Mouse (Mus musculus) telencephalon, adult 2 months (tissue): ENCODE data around the gene Capn12.
"Not testable (repeated sequence)": the region's sequence is repeated elsewhere in the genome, so short reads cannot be mapped to it uniquely, and the experiment has no call there.

Experiments
- DNase-seq: peaks from one replicate; pipeline ENCODE4 v3.0.0-alpha.2; 2011; ENCODE audit warnings: low read depth, low spot score

Capn12 gene

GRCm38 (mm10) chr7:28877856-28878255 is 3.4 kb upstream of the Capn12 start:
- no peak for DNase-seq

GRCm38 (mm10) chr7:28879606-28880005 is 1.6 kb upstream of the Capn12 start:
- no peak for DNase-seq

DNA sequence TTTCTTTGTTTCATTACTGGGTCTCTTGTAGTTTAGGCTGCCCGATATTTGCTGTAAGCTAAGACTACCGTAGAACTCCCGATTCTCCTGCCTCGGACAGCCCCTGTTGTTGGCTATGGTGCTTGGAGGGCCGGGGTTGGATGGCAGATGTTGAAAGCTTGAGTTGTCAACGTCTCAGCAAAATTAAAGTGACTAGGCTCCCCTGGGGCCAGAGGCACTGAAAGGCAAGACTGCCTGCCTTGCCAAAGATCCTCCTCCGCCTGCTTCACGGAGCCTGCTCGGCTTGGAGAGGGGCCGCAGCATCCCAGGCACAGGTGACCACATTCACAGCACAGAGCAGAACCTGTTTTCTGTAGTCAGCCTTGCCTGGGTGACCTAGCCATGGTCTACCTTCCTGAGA is 668 bp upstream of the Capn12 start:
- DNase-seq: no peak

- no peak for DNase-seq
Observed at GRCm38 (mm10) chr7:28883039-28883438, 1.8 kb downstream of the Capn12 start.

GRCm38 (mm10) chr7:28883704-28884103 is 2.5 kb downstream of the Capn12 start:
- DNase-seq: not testable (repeated sequence)

DNA sequence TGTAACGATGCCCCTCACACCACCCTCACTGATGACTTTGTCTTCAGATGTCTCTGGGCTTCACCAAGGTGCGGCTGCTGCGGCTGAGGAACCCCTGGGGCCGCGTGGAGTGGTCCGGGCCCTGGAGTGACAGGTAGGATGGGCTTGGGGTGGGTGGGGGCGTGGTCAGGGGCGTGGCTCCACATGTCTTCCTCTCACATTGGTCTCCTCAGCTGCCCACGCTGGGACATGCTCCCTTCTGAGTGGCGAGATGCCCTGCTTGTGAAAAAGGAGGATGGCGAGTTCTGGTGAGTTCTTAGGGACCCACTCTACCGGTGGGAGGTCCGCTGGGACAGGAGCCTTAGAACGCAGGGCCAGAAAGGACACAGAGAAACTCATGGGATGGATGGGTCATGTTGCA is 5.3 kb downstream of the Capn12 start:
- no peak for DNase-seq

GRCm38 (mm10) chr7:28888701-28889161 is 7.5 kb downstream of the Capn12 start:
- DNase-seq: no peak

- DNase-seq: no peak
Observed at GRCm38 (mm10) chr7:28892601-28893000, 11.4 kb downstream of the Capn12 start.

DNA sequence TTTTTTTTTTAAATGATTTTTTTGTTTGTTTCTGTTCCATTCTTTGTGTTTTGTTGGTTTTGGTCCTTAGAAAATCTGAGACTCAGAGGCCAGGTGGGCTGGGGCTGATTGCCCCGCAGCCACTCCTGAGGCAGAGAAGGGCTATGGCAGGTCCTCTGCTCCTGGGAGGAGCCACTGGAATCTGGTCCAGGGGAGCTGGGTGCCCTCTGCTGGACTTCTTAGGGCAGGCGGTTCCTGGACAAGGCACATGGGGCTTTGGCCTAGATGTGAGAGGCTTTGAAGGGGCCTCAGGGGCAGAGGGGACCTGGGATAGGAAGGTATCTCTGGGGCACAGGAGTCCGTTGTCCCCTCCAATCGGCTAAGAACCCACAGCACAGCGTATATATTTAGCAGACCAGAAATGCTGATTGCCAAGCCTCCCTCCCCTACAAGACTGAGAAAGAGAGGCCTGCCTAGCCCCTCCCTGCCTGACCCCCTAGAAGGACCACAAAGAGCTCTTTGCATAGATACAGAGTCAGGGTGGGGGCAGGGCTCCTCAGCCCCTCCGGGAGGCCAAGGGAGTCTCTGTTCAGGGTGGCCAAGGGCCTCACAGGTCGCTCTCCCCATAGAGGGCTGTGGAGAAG is 12.5 kb downstream of the Capn12 start:
- DNase-seq: no peak

DNA sequence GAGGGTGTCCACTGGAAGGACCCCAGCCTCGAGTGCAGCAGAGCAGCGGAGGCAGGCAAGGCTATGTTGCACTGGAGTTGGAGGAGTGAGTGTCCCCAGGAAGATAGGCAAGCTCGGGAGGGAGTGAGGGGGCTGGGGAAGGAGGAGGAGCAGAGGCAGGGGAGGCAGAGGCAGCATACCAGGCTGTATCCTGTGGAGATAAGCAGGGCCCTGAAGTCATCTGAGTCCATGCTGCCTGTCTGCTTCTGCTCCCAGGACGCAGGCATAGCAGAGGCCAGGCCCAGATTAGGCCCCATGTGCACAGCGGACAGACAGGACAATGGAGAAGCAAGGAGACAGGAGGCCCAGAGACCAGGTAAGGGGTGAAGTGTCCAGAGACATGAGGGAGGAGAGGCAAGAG is 13.7 kb downstream of the Capn12 start:
- no peak for DNase-seq

DNA sequence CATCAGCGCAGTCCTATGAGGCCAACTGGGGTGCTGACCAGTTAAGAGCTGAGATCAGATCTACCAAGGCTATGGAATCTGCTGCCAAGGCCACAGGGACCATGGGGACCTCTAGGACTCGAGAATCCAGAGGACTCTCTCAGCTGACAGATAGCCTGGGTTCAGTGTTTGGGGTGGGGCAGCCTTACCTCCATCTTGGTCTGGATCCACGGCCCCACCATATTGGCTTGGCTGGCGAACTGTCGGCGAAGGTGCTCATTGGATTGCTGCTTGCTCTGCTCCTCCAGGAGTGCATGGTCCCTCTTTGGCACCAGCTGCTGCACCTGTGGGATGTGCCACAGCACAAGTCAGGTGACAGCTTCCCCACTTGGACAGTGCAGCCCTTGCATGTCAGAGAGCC is 16.4 kb downstream of the Capn12 start:
- no peak for DNase-seq

DNA sequence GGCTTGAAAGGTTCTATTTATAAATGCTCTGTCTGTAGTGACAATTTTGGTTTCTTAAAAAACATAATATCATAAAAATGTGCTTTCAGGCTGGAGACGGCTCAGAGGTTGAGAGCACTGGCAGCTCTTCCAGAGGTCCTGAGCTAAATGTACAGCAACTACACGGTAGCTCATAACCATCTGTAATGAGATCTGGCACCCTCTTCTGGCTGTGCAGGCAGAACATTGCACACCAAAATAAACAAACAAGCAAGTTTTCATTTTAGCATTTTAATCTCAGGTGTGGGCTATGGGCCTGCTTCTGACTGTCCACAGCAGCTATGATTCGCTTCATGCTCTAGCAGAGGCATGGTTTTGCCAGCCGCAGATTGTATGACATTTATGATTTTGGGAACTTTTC is 18.8 kb downstream of the Capn12 start:
- no peak for DNase-seq

DNA sequence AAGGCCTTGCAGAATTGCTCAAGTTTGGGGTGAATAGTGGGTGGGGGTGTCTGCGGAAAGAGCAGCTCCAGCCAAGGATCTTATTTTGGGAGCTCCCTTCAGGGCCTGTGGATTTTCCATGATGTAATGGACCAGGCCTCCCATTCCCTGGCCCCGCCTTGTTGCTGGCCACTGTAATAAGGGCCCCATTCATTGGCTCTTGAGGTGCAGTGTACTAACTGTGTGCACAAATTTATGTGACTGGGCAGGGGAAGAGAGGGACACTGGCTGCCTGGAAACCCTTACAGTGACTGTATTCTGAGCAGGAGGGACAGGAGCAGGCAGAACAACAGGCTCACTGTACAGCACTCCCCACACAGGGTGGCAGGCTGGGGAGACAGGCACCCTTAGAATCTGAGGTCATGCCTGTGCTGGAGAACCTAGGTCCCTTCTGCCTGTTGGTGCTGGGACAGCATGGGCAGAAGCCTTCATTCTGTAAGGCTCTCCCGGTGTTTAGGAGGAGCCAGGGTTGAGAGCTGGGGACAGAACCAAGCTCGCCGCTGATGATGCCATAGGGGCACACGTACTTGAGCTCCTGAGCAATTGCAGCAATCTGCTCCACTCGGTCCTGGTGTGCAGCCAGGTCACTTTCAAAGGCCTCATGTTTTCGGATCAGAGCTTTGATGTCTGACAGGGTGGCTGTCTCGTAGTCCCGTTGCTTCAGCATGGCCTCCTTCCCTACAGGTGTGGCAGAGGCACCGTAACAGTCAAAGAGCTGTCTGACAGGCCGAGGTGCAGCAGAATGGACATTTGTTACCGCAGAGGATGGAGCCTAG is 20.3 kb downstream of the Capn12 start:
- peak; percentile 69 for DNase-seq

- DNase-seq: no peak
Observed at GRCm38 (mm10) chr7:28902180-28902579, 21.0 kb downstream of the Capn12 start.

- peak; percentile 92 for DNase-seq
Observed at GRCm38 (mm10) chr7:28902809-28903208, 21.6 kb downstream of the Capn12 start.

DNA sequence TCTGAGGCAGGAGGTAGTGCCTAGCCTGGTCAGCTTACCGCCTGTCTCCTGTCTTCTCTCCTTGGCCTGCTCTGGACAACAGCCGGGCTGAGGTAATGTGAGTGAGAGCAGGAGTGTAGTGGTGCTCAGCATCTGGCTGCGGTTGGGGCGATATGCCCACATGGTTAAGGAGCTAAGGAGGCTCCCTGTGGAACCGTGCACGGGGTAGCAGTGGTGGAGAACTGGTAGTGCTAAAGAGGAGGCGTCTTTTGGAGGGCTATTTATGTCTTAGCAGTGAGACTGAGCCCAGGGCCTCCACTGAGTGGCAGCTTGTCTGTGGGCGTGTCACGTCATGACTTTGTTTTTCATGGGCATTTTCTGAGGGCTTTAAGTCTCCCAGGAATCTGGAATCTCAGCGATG is 22.6 kb downstream of the Capn12 start:
- DNase-seq: peak; percentile 93

DNA sequence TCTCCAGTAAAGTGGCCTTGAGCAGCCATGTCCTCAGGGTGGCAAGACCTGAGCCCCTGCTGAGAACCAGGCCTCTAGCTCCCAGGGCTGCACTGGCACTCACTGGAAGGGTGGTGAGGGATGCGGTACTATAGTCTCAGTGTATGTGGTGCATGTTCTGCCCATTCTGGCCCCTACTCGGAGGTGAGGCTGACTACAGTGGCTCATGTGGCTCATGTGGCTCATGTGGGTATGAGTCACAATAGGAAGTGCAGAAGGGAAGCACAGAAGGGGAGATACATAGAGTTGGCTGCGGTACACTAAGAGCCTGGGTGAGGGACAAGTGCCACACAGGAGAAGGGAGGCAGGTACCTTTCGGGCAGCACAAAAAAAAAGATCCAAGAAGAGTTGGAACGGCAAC is 26.0 kb downstream of the Capn12 start:
- DNase-seq: no peak

DNA sequence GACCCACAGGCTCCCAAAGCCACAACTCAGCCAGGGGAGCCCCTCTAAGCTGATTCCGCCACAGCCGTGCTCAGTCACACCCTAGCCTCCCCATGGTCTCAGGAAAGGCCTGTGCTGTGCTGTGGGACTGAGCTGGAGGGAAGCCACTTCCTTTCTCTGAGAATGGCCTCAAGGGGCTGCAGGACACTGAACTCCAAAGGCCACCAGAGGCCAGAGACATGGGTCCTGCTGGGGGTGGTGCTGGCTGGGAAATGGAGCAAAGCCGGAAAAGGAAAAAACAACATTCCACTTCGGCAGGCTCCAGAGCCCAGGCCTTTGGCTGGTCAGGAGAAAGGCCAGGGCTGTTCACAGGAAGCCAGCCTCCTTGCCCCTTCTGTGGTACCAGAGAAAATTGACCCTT is 30.4 kb downstream of the Capn12 start:
- DNase-seq: no peak

DNA sequence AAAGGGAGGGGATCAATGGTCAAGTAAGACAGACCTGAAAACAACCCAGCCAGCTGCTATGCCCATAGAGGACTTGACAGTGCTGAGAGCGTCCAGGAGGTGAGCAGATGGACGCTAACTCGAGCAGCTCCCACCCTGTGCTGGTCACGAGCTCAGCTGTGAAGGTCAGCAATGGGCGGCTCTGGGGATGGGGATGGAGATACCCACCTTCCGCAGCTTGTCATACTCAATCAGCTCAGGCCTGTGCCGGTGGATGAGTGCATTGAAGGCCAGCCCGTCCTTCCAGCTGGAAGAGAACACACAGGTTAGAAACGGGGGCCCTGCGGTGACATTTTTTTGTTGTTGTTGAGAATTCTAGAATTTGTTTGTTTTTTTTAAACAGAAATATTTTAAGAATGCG is 31.9 kb downstream of the Capn12 start:
- no peak for DNase-seq

- no peak for DNase-seq
Observed at GRCm38 (mm10) chr7:28916491-28916890, 35.3 kb downstream of the Capn12 start.

- DNase-seq: no peak
Observed at GRCm38 (mm10) chr7:28917503-28918426, 36.5 kb downstream of the Capn12 start.

GRCm38 (mm10) chr7:28918540-28918939 is 37.3 kb downstream of the Capn12 start:
- DNase-seq: no peak
